Mouse (Mus musculus) CH12.LX (cell line): ENCODE results near the gene Ndufaf5. TPM values are rescaled to one million over a fixed set of nuclear protein-coding genes. Genes with fewer than 3 reads are reported as not detected.

Experiments used
- DNase-seq: peaks from one replicate; pipeline ENCODE4 v3.0.0-alpha.2; 2013; ENCODE audit errors: extremely low read depth
- H3K27ac ChIP-seq: 2 replicates; pipeline ENCODE4 v1.5.1; 2012; ENCODE audit warnings: low read depth, mild to moderate bottlenecking, control low read depth, moderate library complexity; ENCODE audit not compliant: insufficient read depth
- H3K27me3 ChIP-seq: replicated peaks from 2 replicates; pipeline ENCODE3; 2012; ENCODE audit warnings: inconsistent platforms
- H3K36me3 ChIP-seq, 2 experiments: replicated peaks in 1 of 2; 2 replicates each; pipeline versions ENCODE3 to v1.6.1; 2012; ENCODE audit warnings: inconsistent platforms in 1 of 2, low read length in 1 of 2, mild to moderate bottlenecking in 1 of 2, mixed read lengths in 1 of 2, moderate library complexity in 1 of 2; ENCODE audit not compliant: control insufficient read depth in 1 of 2, insufficient read depth in 1 of 2
- H3K4me1 ChIP-seq, 2 experiments: 2 replicates each; pipeline ENCODE4 v1.6.1; 2012; ENCODE audit warnings: inconsistent platforms in 1 of 2, moderate library complexity in 1 of 2; ENCODE audit not compliant: insufficient read depth in 2 of 2, control insufficient read depth in 1 of 2
- H3K4me2 ChIP-seq: 2 replicates; pipeline ENCODE4 v1.6.1; 2012; ENCODE audit warnings: low read depth, mild to moderate bottlenecking, control low read depth; ENCODE audit not compliant: poor library complexity, insufficient read depth, severe bottlenecking
- H3K4me3 ChIP-seq, 3 experiments: fragments of 150-350 bp in 1 of 3; sonication (generic) in 1 of 3; replicated peaks in 1 of 3; 2 replicates each; pipeline versions ENCODE3 to v1.5.1; 2011 to 2012; ENCODE audit warnings: low read depth in 2 of 3, low read length in 2 of 3, mild to moderate bottlenecking in 2 of 3, moderate library complexity in 2 of 3, control low read depth in 1 of 3, improper control_type of control experiment in 1 of 3, inconsistent platforms in 1 of 3, mixed read lengths in 1 of 3; ENCODE audit not compliant: poor library complexity in 1 of 3
- H3K79me2 ChIP-seq: replicated peaks from 2 replicates; pipeline ENCODE4 v1.6.1; 2012; ENCODE audit warnings: mild to moderate bottlenecking, moderate library complexity; ENCODE audit not compliant: control insufficient read depth, poor library complexity, insufficient read depth, severe bottlenecking; ENCODE audit errors: extremely low read depth
- H3K9ac ChIP-seq: 2 replicates; pipeline ENCODE4 v1.6.1; 2012; ENCODE audit warnings: low read depth, mild to moderate bottlenecking, control low read depth, moderate library complexity; ENCODE audit not compliant: insufficient read depth
- H3K9me3 ChIP-seq: replicated peaks from 2 replicates; pipeline ENCODE3; 2012; ENCODE audit warnings: low read length, inconsistent platforms, mixed read lengths
- BHLHE40 ChIP-seq: IDR thresholded peaks from 2 replicates; pipeline ENCODE4 v1.6.1; 2011; ENCODE audit warnings: mild to moderate bottlenecking, low read depth, low read length, improper control_type of control experiment
- CHD1 ChIP-seq: IDR thresholded peaks from 2 replicates; pipeline ENCODE4 v1.6.1; 2012; ENCODE audit warnings: low read depth, low read length, improper control_type of control experiment, inconsistent platforms
- CHD2 ChIP-seq: IDR thresholded peaks from 2 replicates; pipeline ENCODE4 v1.6.1; 2011; ENCODE audit warnings: low read length, improper control_type of control experiment
- CTCF ChIP-seq, 2 experiments: IDR thresholded peaks in 1 of 2; conservative IDR thresholded peaks in 1 of 2; 2 replicates each; pipeline ENCODE4 v1.5.1; 2011 to 2012; ENCODE audit warnings: low read depth in 2 of 2, low read length in 2 of 2, improper control_type of control experiment in 1 of 2, inconsistent platforms in 1 of 2, mild to moderate bottlenecking in 1 of 2, moderate library complexity in 1 of 2
- E2F4 ChIP-seq: IDR thresholded peaks from 2 replicates; pipeline ENCODE4 v1.6.1; 2011; ENCODE audit warnings: low read depth, low read length, improper control_type of control experiment; ENCODE audit not compliant: insufficient replicate concordance
- EP300 ChIP-seq: IDR thresholded peaks from 2 replicates; pipeline ENCODE4 v1.6.1; 2011; ENCODE audit warnings: low read length, improper control_type of control experiment
- GABPA ChIP-seq: IDR thresholded peaks from 2 replicates; pipeline ENCODE4 v1.6.1; 2012; ENCODE audit warnings: low read depth, low read length, improper control_type of control experiment, inconsistent platforms; ENCODE audit not compliant: insufficient replicate concordance
- HCFC1 ChIP-seq: IDR thresholded peaks from 2 replicates; pipeline ENCODE4 v1.6.1; 2012; ENCODE audit warnings: low read depth, mild to moderate bottlenecking, inconsistent platforms, low read length, improper control_type of control experiment
- IRF4 ChIP-seq: IDR thresholded peaks from 2 replicates; pipeline ENCODE4 v1.6.1; 2014; ENCODE audit warnings: low read depth, mild to moderate bottlenecking, inconsistent platforms, low read length, improper control_type of control experiment
- JUND ChIP-seq: conservative IDR thresholded peaks from 2 replicates; pipeline ENCODE4 v1.6.1; 2011; ENCODE audit warnings: low read depth, low read length, improper control_type of control experiment
- KAT2A ChIP-seq: IDR thresholded peaks from 2 replicates; pipeline ENCODE4 v1.6.1; 2012; ENCODE audit warnings: low read length, improper control_type of control experiment, inconsistent platforms; ENCODE audit not compliant: insufficient replicate concordance
- MEF2A ChIP-seq: IDR thresholded peaks from 2 replicates; pipeline ENCODE4 v1.6.1; 2014; ENCODE audit warnings: low read depth, mild to moderate bottlenecking, inconsistent platforms, low read length, improper control_type of control experiment, borderline replicate concordance
- MXI1 ChIP-seq: IDR thresholded peaks from 2 replicates; pipeline ENCODE4 v1.6.1; 2011; ENCODE audit warnings: mild to moderate bottlenecking, low read depth, low read length, improper control_type of control experiment
- NELFE ChIP-seq: IDR thresholded peaks from 2 replicates; pipeline ENCODE4 v1.6.1; 2011; ENCODE audit warnings: low read depth, low read length, improper control_type of control experiment
- NRF1 ChIP-seq: IDR thresholded peaks from 2 replicates; pipeline ENCODE4 v1.6.1; 2014; ENCODE audit warnings: low read depth, mild to moderate bottlenecking, inconsistent platforms, low read length, improper control_type of control experiment, moderate library complexity
- PAX5 ChIP-seq: IDR thresholded peaks from 2 replicates; pipeline ENCODE4 v1.6.1; 2012; ENCODE audit warnings: low read length, inconsistent platforms, mixed read lengths
- POLR2A ChIP-seq: IDR thresholded peaks from 2 replicates; pipeline ENCODE4 v1.6.1; 2011; ENCODE audit warnings: low read depth, mild to moderate bottlenecking, improper control_type of control experiment, low read length
- POLR2AphosphoS2 ChIP-seq: IDR thresholded peaks from 2 replicates; pipeline ENCODE4 v1.6.1; 2011; ENCODE audit warnings: low read depth, low read length, improper control_type of control experiment
- RAD21 ChIP-seq: IDR thresholded peaks from 2 replicates; pipeline ENCODE4 v1.6.1; 2011; ENCODE audit warnings: low read depth, mild to moderate bottlenecking, low read length, improper control_type of control experiment, moderate library complexity
- SIN3A ChIP-seq: IDR thresholded peaks from 2 replicates; pipeline ENCODE4 v1.6.1; 2012; ENCODE audit warnings: low read length, improper control_type of control experiment, inconsistent platforms
- SMC3 ChIP-seq: IDR thresholded peaks from 2 replicates; pipeline ENCODE4 v1.6.1; 2011; ENCODE audit warnings: low read depth, low read length, improper control_type of control experiment
- TBP ChIP-seq: conservative IDR thresholded peaks from 2 replicates; pipeline ENCODE4 v1.6.1; 2011; ENCODE audit warnings: low read depth, low read length, improper control_type of control experiment
- TCF12 ChIP-seq: IDR thresholded peaks from 2 replicates; pipeline ENCODE4 v1.6.1; 2014; ENCODE audit warnings: low read depth, mild to moderate bottlenecking, inconsistent platforms, low read length, improper control_type of control experiment
- UBTF ChIP-seq: IDR thresholded peaks from 2 replicates; pipeline ENCODE4 v1.6.1; 2012; ENCODE audit warnings: low read depth, mild to moderate bottlenecking, inconsistent platforms, low read length, improper control_type of control experiment, moderate library complexity
- USF1 ChIP-seq: IDR thresholded peaks from 2 replicates; pipeline ENCODE4 v1.6.1; 2014; ENCODE audit warnings: low read depth, mild to moderate bottlenecking, inconsistent platforms, low read length, improper control_type of control experiment
- USF2 ChIP-seq: conservative IDR thresholded peaks from 2 replicates; pipeline ENCODE4 v1.6.1; 2011; ENCODE audit warnings: low read depth, low read length, improper control_type of control experiment
- ZC3H11A ChIP-seq: IDR thresholded peaks from 2 replicates; pipeline ENCODE4 v1.6.1; 2012; ENCODE audit warnings: low read depth, mild to moderate bottlenecking, inconsistent platforms, low read length, improper control_type of control experiment
- ZNF384 ChIP-seq: IDR thresholded peaks from 2 replicates; pipeline ENCODE4 v1.6.1; 2012; ENCODE audit warnings: low read depth, low read length, improper control_type of control experiment, inconsistent platforms
- dilution Hi-C: fragments of 300-500 bp; cut with MboI; formaldehyde crosslinking; loops from 2 replicates; pipeline ENCODE4 v1.14.3; 2020; ENCODE audit warnings: low sequenced_read_pairs; ENCODE audit not compliant: extremely low pct_unique_long_range_greater_than_20kb, extremely low pct_ligation_motif_present
- in situ Hi-C: fragments of 300-500 bp; cut with MboI; formaldehyde crosslinking; loops from 3 replicates; pipeline ENCODE4 v1.14.3; 2019; ENCODE audit warnings: low sequenced_read_pairs, low pct_ligation_motif_present, low pct_unique_long_range_greater_than_20kb, mixed read lengths
- polyA plus RNA-seq: library from polyadenylated mRNA; unstranded; fragments of >175 nt; gene quantifications from 2 replicates; pipeline ENCODE4 v1.2.1, GENCODE M21; 2012; ENCODE audit warnings: low read depth; ENCODE audit not compliant: insufficient read length
- total RNA-seq, 2 experiments: library from RNA; depleted of rRNA; stranded (reverse); fragments of 300-350 nt in 1 of 2; fragments of >200 nt in 1 of 2; gene quantifications; 2 replicates each; pipeline ENCODE4 v1.2.3; 2012 to 2014

The Ndufaf5 gene
- total and polyA plus RNA-seq, 3 experiments: 19.3 to 39.5 (median 21.1) TPM

DNA sequence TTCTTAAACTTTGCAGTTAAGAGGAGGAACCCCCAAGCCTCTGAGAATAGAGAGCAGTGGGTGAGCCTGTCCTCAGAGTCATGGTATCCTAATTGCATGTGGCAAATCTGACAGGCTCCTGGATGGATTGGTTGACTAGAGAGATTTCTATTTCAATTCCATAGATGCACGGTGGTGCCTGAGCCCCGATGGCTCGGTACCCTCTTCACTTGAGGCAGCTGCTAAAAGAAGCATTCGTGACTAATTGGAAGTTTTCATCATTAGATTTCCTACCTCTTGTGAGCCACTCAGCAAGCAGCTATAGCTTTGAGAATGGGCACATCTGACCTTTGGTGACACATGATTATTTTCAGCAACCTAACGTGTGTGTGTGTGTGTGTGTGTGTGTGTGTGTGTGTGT, 71.9 kb downstream of the Ndufaf5 start:
- Histone ChIP-seq H3K27ac (no peak overlapping the region), H3K36me3 (no peaks in the 10 kb centered on the region), H3K4me1 (no peaks in the 10 kb centered on the region), H3K27me3 (no peaks in the 10 kb centered on the region), H3K79me2 (no peaks in the 10 kb centered on the region), H3K4me3 (no peak overlapping the region), H3K4me2 (no peak overlapping the region; the same call in 1 of the 2 replicates), H3K9ac (no peak overlapping the region), H3K9me3 (no peaks in the 10 kb centered on the region)
- TF ChIP-seq MEF2A: no peak
- no peak for TF ChIP-seq IRF4
- TF ChIP-seq NRF1: no peak
- no peak for TF ChIP-seq CTCF (conservative IDR thresholded peaks at IDR 0.05 in 1 of 2, IDR thresholded peaks at IDR 0.05 in 1 of 2; ENCODE audit: low read depth in 2 of 2, low read length in 2 of 2)
- no peak for TF ChIP-seq CHD1
- no peak for TF ChIP-seq JUND
- no peak for TF ChIP-seq ZNF384
- TF ChIP-seq TBP: no peak
- TF ChIP-seq TCF12: no peak
- no peak for TF ChIP-seq NELFE
- no peak for TF ChIP-seq BHLHE40
- TF ChIP-seq E2F4: no peak
- TF ChIP-seq EP300: no peak
- TF ChIP-seq USF2: no peak
- no peak for TF ChIP-seq MXI1
- TF ChIP-seq SMC3: no peak
- in situ Hi-C loops: no loop called here
- dilution Hi-C loops: no loop called here
- DNase-seq: no peak

- H3K9ac ChIP-seq: no peak overlapping the region
- H3K4me3 ChIP-seq: no peak overlapping the region
- H3K36me3 ChIP-seq: no peaks in the 10 kb centered on the region
- H3K79me2 ChIP-seq: no peaks in the 10 kb centered on the region
- TF ChIP-seq ZC3H11A (no peak), CHD1 (no peak), HCFC1 (no peak), PAX5 (no peak), POLR2AphosphoS2 (no peak), JUND (no peak), GABPA (no peak), KAT2A (no peak), MXI1 (no peak), SMC3 (no peak), UBTF (no peak), RAD21 (no peak), IRF4 (no peak), POLR2A (no peak), USF1 (no peak), TBP (no peak), SIN3A (no peak), CHD2 (no peak)
- in situ Hi-C loops: no loop called here
- H3K4me1 ChIP-seq: no peaks in the 10 kb centered on the region
- DNase-seq: no peak
- H3K27ac ChIP-seq: no peak overlapping the region
- H3K9me3 ChIP-seq: no peaks in the 10 kb centered on the region
- no peak overlapping the region for H3K4me2 ChIP-seq
- dilution Hi-C loops: no loop called here
- H3K27me3 ChIP-seq: no peaks in the 10 kb centered on the region
These were observed 72.7 kb downstream of the Ndufaf5 start for GRCm38 (mm10) chr2:140243105-140243504.
